Mouse (Mus musculus) left cerebral cortex, postnatal 14 days (tissue): ENCODE results near the gene Copb2. TPM values are rescaled to one million over a fixed set of nuclear protein-coding genes. Genes with fewer than 3 reads are reported as not detected.

Experiments used
- DNase-seq, 2 experiments: peaks; one replicate each; pipeline ENCODE4 v3.0.0; 2021 to 2022; ENCODE audit warnings: low spot score in 2 of 2, mixed read lengths in 1 of 2
- intact Hi-C: fragments of 180-260 bp; cut with DNase I; formaldehyde crosslinking; loops from one replicate; pipeline ENCODE4 v1.15.1; 2025
- total RNA-seq, 2 experiments: library from RNA; stranded (reverse); gene quantifications; 2 replicates each; pipeline ENCODE4 v1.2.3; 2021

Gene Copb2
- total RNA-seq, 2 experiments from 2014 or later: 84.8 to 88.2 TPM

DNA sequence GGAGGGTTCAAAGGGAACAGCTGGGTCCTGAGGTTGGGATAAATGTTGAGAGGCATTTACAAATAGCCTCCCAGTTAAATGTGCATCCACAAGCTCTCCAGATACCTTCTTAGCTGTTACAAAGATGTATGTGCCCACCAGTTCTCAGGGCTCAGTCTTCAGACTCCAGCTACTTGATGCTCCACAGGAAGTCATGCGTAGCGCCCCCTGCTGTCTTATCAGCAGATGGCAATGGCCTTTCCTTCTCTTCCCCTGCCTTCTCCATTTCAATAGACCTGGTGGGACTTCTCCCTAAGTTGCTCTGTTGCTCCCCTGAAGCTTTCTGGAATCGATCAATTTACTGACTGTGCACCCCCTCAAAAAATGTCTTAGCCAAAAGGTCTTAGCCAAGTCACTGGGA is 65.0 kb downstream of the Copb2 start:
- intact Hi-C loops: no loop called here
- DNase-seq: no peak

DNA sequence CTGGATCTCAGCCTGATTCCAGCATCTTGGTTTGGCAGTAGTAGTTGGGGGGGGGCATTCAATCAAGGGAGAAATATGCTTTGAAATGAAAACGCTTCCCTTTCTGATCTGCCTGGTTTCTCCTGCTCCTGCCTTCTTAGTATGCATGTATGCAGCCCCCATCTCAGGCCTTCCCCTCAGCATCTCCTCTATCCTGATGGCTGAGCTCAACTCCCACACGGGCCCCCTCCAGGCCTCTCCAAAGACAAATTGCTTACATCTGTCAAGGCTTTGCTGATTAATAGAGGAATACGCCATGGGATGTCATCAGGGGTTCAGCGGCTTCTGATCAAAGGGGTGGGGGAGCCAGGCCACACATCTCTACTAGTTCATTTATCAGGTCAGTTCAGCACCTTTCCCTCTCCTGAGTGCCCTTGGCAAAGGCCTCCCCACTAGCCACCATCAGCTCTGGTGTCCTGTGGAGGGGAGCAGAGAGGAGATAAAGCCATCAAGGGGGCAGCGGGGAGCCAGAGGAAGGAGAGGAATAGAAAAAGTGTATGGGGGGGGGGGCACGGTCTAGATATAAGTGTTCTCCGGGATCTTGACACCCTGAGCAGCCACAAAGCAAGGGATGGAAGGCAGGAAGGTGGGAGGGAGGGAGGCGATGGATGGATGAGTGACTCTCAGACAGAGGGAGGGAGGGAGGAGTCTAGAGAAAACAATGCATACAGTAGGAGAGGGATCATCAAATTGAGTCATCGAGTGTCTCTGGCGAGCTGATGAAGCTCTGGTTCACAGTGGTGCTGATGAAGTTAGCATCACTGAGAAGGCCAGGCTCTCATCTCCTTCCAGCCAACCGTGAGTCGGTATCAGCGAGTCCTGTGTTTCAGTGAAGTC is 70.0 kb downstream of the Copb2 start:
- no peak for DNase-seq
- intact Hi-C loops: no loop called here

Other genes with a start within 250 kb of the Copb2 start
- gene Rbp1, start 140.8 kb upstream of the Copb2 start, total RNA-seq: 1 to 10 TPM; 6.7 to 6.8 TPM
- gene Rbp2, start 77.6 kb upstream of the Copb2 start, total RNA-seq: not detected
- gene Mrps22, start 37.9 kb downstream of the Copb2 start, total RNA-seq: 10 to 100 TPM; 26.7 to 27.6 TPM